Mouse (Mus musculus): ENCODE measurements at regions not wholly inside any gene's neighbourhood (a gene's known extent, or its start where the extent isn't known, plus 50 kb on each side); places are given as distances from the start of the nearest gene placed in this dataset.

- no peaks in the 10 kb centered on the region for H3K4me1 ChIP-seq (replicated peaks; ENCODE audit: insufficient read depth, low read length)
- ATAC-seq (replicated peaks; ENCODE audit: low FRiP score, low read depth) (no peak; the same call in 1 of the 2 replicates), DNase-seq (ENCODE audit: low spot score) (no peak)
- no peak overlapping the region for H3K4me3 ChIP-seq (replicated peaks; ENCODE audit: low read depth, low read length)
- TF ChIP-seq CTCF (IDR thresholded peaks at IDR 0.05; ENCODE audit: low read depth), result no peak
- H3K36me3 ChIP-seq (ENCODE audit: insufficient read depth, low read length), result no peaks in the 10 kb centered on the region
- H3K4me2 ChIP-seq (ENCODE audit: low read length), result no peak overlapping the region
- no peak overlapping the region for H3K9ac ChIP-seq (ENCODE audit: low read depth, low read length)
- WGBS, result 81% methylated on average over 2 of the region's 2 CpGs
- H3K27me3 ChIP-seq (ENCODE audit: insufficient read depth, low read length), result no peaks in the 10 kb centered on the region
- H3K27ac ChIP-seq, result no peak overlapping the region
- no peaks in the 10 kb centered on the region for H3K9me3 ChIP-seq (replicated peaks; ENCODE audit: low read length)
Observed at GRCm38 (mm10) chr16:5529823-5530222, 274.0 kb upstream of the Eef2kmt start.

- Histone ChIP-seq H3K27ac (no peak overlapping the region), H3K4me1 (replicated peaks; ENCODE audit: insufficient read depth, low read length) (no peaks in the 10 kb centered on the region), H3K9me3 (replicated peaks; ENCODE audit: low read length) (no peaks in the 10 kb centered on the region), H3K27me3 (ENCODE audit: insufficient read depth, low read length) (no peaks in the 10 kb centered on the region), H3K4me2 (ENCODE audit: low read length) (no peak overlapping the region), H3K36me3 (ENCODE audit: insufficient read depth, low read length) (no peaks in the 10 kb centered on the region), H3K9ac (ENCODE audit: low read depth, low read length) (no peak overlapping the region), H3K4me3 (replicated peaks; ENCODE audit: low read depth, low read length) (no peak overlapping the region)
- TF ChIP-seq CTCF (IDR thresholded peaks at IDR 0.05; ENCODE audit: low read depth), result no peak
- ATAC-seq (replicated peaks; ENCODE audit: low FRiP score, low read depth) (no peak), DNase-seq (ENCODE audit: low spot score) (no peak)
- 30% methylated on average over 4 of the region's 4 CpGs for WGBS
Observed at GRCm38 (mm10) chr16:5527936-5528335, 272.2 kb upstream of the Eef2kmt start.

GRCm38 (mm10) chr16:5524375-5524774, 268.6 kb upstream of the Eef2kmt start:
- Histone ChIP-seq H3K27me3 (ENCODE audit: insufficient read depth, low read length) (no peaks in the 10 kb centered on the region), H3K27ac (0 out of 2 replicates have a peak overlapping the region, but pooled peaks have one; percentile 2), H3K9me3 (replicated peaks; ENCODE audit: low read length) (no peaks in the 10 kb centered on the region), H3K4me3 (replicated peaks; ENCODE audit: low read depth, low read length) (no peak overlapping the region), H3K4me2 (ENCODE audit: low read length) (no peak overlapping the region), H3K36me3 (ENCODE audit: insufficient read depth, low read length) (no peaks in the 10 kb centered on the region), H3K4me1 (replicated peaks; ENCODE audit: insufficient read depth, low read length) (no peaks in the 10 kb centered on the region; the same call in 1 of the 2 replicates), H3K9ac (ENCODE audit: low read depth, low read length) (no peak overlapping the region)
- TF ChIP-seq CTCF (IDR thresholded peaks at IDR 0.05; ENCODE audit: low read depth), result no peak
- WGBS, result 53% methylated on average over 5 of the region's 5 CpGs
- DNase-seq (ENCODE audit: low spot score) (peak; percentile 49), ATAC-seq (replicated peaks; ENCODE audit: low FRiP score, low read depth) (no peak; the same call in 1 of the 2 replicates)

- peak overlapping the region; percentile 2; the same call in 1 of the 2 replicates for H3K27ac ChIP-seq
- H3K4me1 ChIP-seq (replicated peaks; ENCODE audit: insufficient read depth, low read length), result no peaks in the 10 kb centered on the region; the same call in 1 of the 2 replicates
- TF ChIP-seq CTCF (IDR thresholded peaks at IDR 0.05; ENCODE audit: low read depth), result no peak
- H3K9ac ChIP-seq (ENCODE audit: low read depth, low read length), result no peak overlapping the region
- WGBS, result 50% methylated on average over 7 of the region's 7 CpGs
- H3K36me3 ChIP-seq (ENCODE audit: insufficient read depth, low read length), result no peaks in the 10 kb centered on the region
- H3K4me3 ChIP-seq (replicated peaks; ENCODE audit: low read depth, low read length), result no peak overlapping the region
- no peaks in the 10 kb centered on the region for H3K27me3 ChIP-seq (ENCODE audit: insufficient read depth, low read length)
- no peak overlapping the region for H3K4me2 ChIP-seq (ENCODE audit: low read length)
- peak; percentile 24; the same call in 1 of the 2 replicates for ATAC-seq (replicated peaks; ENCODE audit: low FRiP score, low read depth)
- no peaks in the 10 kb centered on the region for H3K9me3 ChIP-seq (replicated peaks; ENCODE audit: low read length)
- DNase-seq (ENCODE audit: low spot score), result no peak
Observed at GRCm38 (mm10) chr16:5523402-5524021, 267.7 kb upstream of the Eef2kmt start.

- no peaks in the 10 kb centered on the region for H3K36me3 ChIP-seq (ENCODE audit: insufficient read depth, low read length)
- H3K9ac ChIP-seq (ENCODE audit: low read depth, low read length), result no peak overlapping the region
- DNase-seq (ENCODE audit: low spot score), result no peak
- WGBS, result 66% methylated on average over 5 of the region's 5 CpGs
- H3K27me3 ChIP-seq (ENCODE audit: insufficient read depth, low read length), result no peaks in the 10 kb centered on the region
- H3K4me1 ChIP-seq (replicated peaks; ENCODE audit: insufficient read depth, low read length), result no peaks in the 10 kb centered on the region; the same call in 1 of the 2 replicates
- H3K27ac ChIP-seq, result no peak overlapping the region
- TF ChIP-seq CTCF (IDR thresholded peaks at IDR 0.05; ENCODE audit: low read depth), result no peak
- ATAC-seq (replicated peaks; ENCODE audit: low FRiP score, low read depth), result no peak
- no peaks in the 10 kb centered on the region for H3K9me3 ChIP-seq (replicated peaks; ENCODE audit: low read length)
- no peak overlapping the region for H3K4me2 ChIP-seq (ENCODE audit: low read length)
- H3K4me3 ChIP-seq (replicated peaks; ENCODE audit: low read depth, low read length), result no peak overlapping the region
Observed at GRCm38 (mm10) chr16:5517746-5518145, 262.0 kb upstream of the Eef2kmt start.

GRCm38 (mm10) chr16:5515867-5516266, 260.1 kb upstream of the Eef2kmt start:
- Histone ChIP-seq H3K9me3 (replicated peaks; ENCODE audit: low read length) (no peaks in the 10 kb centered on the region), H3K4me2 (ENCODE audit: low read length) (no peak overlapping the region), H3K27ac (no peak overlapping the region), H3K4me1 (replicated peaks; ENCODE audit: insufficient read depth, low read length) (no peaks in the 10 kb centered on the region), H3K36me3 (ENCODE audit: insufficient read depth, low read length) (no peaks in the 10 kb centered on the region), H3K27me3 (ENCODE audit: insufficient read depth, low read length) (no peaks in the 10 kb centered on the region), H3K9ac (ENCODE audit: low read depth, low read length) (no peak overlapping the region), H3K4me3 (replicated peaks; ENCODE audit: low read depth, low read length) (no peak overlapping the region)
- no peak for TF ChIP-seq CTCF (IDR thresholded peaks at IDR 0.05; ENCODE audit: low read depth)
- 79% methylated on average over 5 of the region's 5 CpGs for WGBS
- no peak for ATAC-seq (replicated peaks; ENCODE audit: low FRiP score, low read depth)
- DNase-seq (ENCODE audit: low spot score), result no peak

- 76% methylated on average over 8 of the region's 8 CpGs for WGBS
- H3K27ac ChIP-seq, result no peak overlapping the region
- no peak overlapping the region for H3K9ac ChIP-seq (ENCODE audit: low read depth, low read length)
- TF ChIP-seq CTCF (IDR thresholded peaks at IDR 0.05; ENCODE audit: low read depth), result no peak
- no peak for ATAC-seq (replicated peaks; ENCODE audit: low FRiP score, low read depth)
- no peak for DNase-seq (ENCODE audit: low spot score)
- H3K27me3 ChIP-seq (ENCODE audit: insufficient read depth, low read length), result no peaks in the 10 kb centered on the region
- H3K36me3 ChIP-seq (ENCODE audit: insufficient read depth, low read length), result no peaks in the 10 kb centered on the region
- no peaks in the 10 kb centered on the region for H3K4me1 ChIP-seq (replicated peaks; ENCODE audit: insufficient read depth, low read length)
- no peak overlapping the region for H3K4me2 ChIP-seq (ENCODE audit: low read length)
- no peaks in the 10 kb centered on the region for H3K9me3 ChIP-seq (replicated peaks; ENCODE audit: low read length)
- no peak overlapping the region for H3K4me3 ChIP-seq (replicated peaks; ENCODE audit: low read depth, low read length)
Observed at GRCm38 (mm10) chr16:5507261-5507660, 251.5 kb upstream of the Eef2kmt start.
